Mouse (Mus musculus): ENCODE results near the gene Gm42957. TPM values are rescaled to one million over a fixed set of nuclear protein-coding genes. Genes with fewer than 3 reads are reported as not detected.

Gene Gm42957
- polyA plus RNA-seq, 1 experiment, result 0.06 TPM

GRCm38 (mm10) chr3:96623201-96623600 is 12.1 kb upstream of the Gm42957 start:
- Histone ChIP-seq H3K27ac (ENCODE audit: control insufficient read depth, insufficient read depth, low read depth, low read length) (no peak overlapping the region), H3K4me3 (ENCODE audit: control insufficient read depth, low read depth, low read length) (no peak overlapping the region), H3K36me3 (ENCODE audit: control insufficient read depth, insufficient read depth, low read length) (no peaks in the 10 kb centered on the region; the same call in 1 of the 2 replicates), H3K27me3 (ENCODE audit: control insufficient read depth, insufficient read depth, low read length) (no peaks in the 10 kb centered on the region), H3K4me1 (ENCODE audit: control insufficient read depth, insufficient read depth, low read length) (no peaks in the 10 kb centered on the region)
- no peak for TF ChIP-seq CTCF (IDR thresholded peaks at IDR 0.05; ENCODE audit: control insufficient read depth, insufficient read depth, insufficient replicate concordance, low read depth, low read length)
- TF ChIP-seq POLR2A (IDR thresholded peaks at IDR 0.05; ENCODE audit: control insufficient read depth, low read depth, low read length), result no peak

DNA sequence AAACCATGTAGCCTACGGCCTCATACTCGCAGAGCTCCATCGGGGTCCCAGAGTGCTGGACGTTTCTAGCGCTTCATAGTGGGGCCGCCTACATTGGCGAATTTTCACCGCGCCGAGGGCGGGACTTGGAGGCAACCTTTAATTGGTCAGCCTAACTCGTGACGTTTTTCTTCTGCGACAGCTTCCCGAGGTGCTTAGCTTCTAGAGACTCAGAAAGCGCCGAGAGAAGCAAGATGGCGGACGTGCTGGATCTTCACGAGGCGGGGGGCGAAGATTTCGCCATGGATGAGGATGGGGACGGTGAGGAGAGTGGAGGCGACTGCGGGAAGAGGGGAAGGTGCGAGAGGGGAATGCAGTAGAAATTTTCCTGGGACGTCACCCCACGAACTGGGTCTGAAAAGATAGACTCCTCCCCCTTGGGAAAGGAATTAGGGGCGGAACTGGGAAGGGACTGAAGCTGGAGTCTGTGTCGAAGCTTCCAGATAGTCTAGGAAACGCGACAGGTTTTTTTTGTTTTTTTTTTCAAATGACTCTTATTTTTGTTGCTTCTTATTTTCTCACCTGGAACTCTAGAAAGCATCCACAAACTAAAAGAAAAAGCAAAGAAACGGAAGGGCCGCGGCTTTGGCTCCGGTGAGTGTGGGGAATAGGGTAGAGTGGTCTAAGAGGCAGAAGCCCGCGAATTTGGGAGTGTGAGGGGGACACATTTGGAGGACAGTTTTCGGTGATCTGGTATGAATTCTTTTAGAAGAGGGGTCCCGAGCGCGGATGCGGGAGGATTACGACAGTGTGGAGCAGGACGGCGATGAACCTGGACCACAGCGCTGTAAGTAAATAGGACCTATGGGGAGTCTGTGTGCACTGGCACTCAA is 5.3 kb upstream of the Gm42957 start, which contains the start of gene Rbm8a:
Gene Rbm8a, plus strand, starts transcription at position 205 of the 872 bp plus-strand sequence.
- no peaks in the 10 kb centered on the region; the same call in 1 of the 2 replicates for H3K36me3 ChIP-seq (ENCODE audit: control insufficient read depth, insufficient read depth, low read length)
- TF ChIP-seq CTCF (IDR thresholded peaks at IDR 0.05; ENCODE audit: control insufficient read depth, insufficient read depth, insufficient replicate concordance, low read depth, low read length) (no peak), POLR2A (IDR thresholded peaks at IDR 0.05; ENCODE audit: control insufficient read depth, low read depth, low read length) (peak; percentile 86)
- peak within 1 kb of the TSS; percentile 99 for H3K4me3 ChIP-seq (ENCODE audit: control insufficient read depth, low read depth, low read length)
- H3K27ac ChIP-seq (ENCODE audit: control insufficient read depth, insufficient read depth, low read depth, low read length), result peak within 1 kb of the TSS; percentile 95
- peaks cover 5% of the 10 kb centered on the region; the same call in 1 of the 2 replicates for H3K4me1 ChIP-seq (ENCODE audit: control insufficient read depth, insufficient read depth, low read length)
- no peaks in the 10 kb centered on the region for H3K27me3 ChIP-seq (ENCODE audit: control insufficient read depth, insufficient read depth, low read length)

- H3K36me3 ChIP-seq (ENCODE audit: control insufficient read depth, insufficient read depth, low read length), result no peaks in the 10 kb centered on the region; the same call in 1 of the 2 replicates
Measured at GRCm38 (mm10) chr3:96632058-96632457, 3.2 kb upstream of the Gm42957 start.

GRCm38 (mm10) chr3:96634015-96634414 is 1.3 kb upstream of the Gm42957 start:
- Histone ChIP-seq H3K4me3 (ENCODE audit: control insufficient read depth, low read depth, low read length) (no peak overlapping the region), H3K4me1 (ENCODE audit: control insufficient read depth, insufficient read depth, low read length) (peaks cover 8% of the 10 kb centered on the region), H3K36me3 (ENCODE audit: control insufficient read depth, insufficient read depth, low read length) (no peaks in the 10 kb centered on the region; the same call in 1 of the 2 replicates), H3K27ac (ENCODE audit: control insufficient read depth, insufficient read depth, low read depth, low read length) (no peak overlapping the region), H3K27me3 (ENCODE audit: control insufficient read depth, insufficient read depth, low read length) (no peaks in the 10 kb centered on the region)
- TF ChIP-seq CTCF (IDR thresholded peaks at IDR 0.05; ENCODE audit: control insufficient read depth, insufficient read depth, insufficient replicate concordance, low read depth, low read length) (no peak), POLR2A (IDR thresholded peaks at IDR 0.05; ENCODE audit: control insufficient read depth, low read depth, low read length) (no peak)

More at GRCm38 (mm10) chr3:96632058-96632457, 3.2 kb upstream of the Gm42957 start:
- Histone ChIP-seq H3K4me1 (ENCODE audit: control insufficient read depth, insufficient read depth, low read length) (peaks cover 10% of the 10 kb centered on the region), H3K27me3 (ENCODE audit: control insufficient read depth, insufficient read depth, low read length) (no peaks in the 10 kb centered on the region), H3K27ac (ENCODE audit: control insufficient read depth, insufficient read depth, low read depth, low read length) (no peak overlapping the region), H3K4me3 (ENCODE audit: control insufficient read depth, low read depth, low read length) (no peak overlapping the region)
- no peak for TF ChIP-seq CTCF (IDR thresholded peaks at IDR 0.05; ENCODE audit: control insufficient read depth, insufficient read depth, insufficient replicate concordance, low read depth, low read length)
- no peak for TF ChIP-seq POLR2A (IDR thresholded peaks at IDR 0.05; ENCODE audit: control insufficient read depth, low read depth, low read length)

GRCm38 (mm10) chr3:96635906-96636305 is 632 bp downstream of the Gm42957 start:
- Histone ChIP-seq H3K36me3 (ENCODE audit: control insufficient read depth, insufficient read depth, low read length) (no peaks in the 10 kb centered on the region; the same call in 1 of the 2 replicates), H3K27ac (ENCODE audit: control insufficient read depth, insufficient read depth, low read depth, low read length) (peak overlapping the region; percentile 73), H3K27me3 (ENCODE audit: control insufficient read depth, insufficient read depth, low read length) (no peaks in the 10 kb centered on the region), H3K4me3 (ENCODE audit: control insufficient read depth, low read depth, low read length) (peak overlapping the region; percentile 93), H3K4me1 (ENCODE audit: control insufficient read depth, insufficient read depth, low read length) (peaks cover 5% of the 10 kb centered on the region)
- no peak for TF ChIP-seq POLR2A (IDR thresholded peaks at IDR 0.05; ENCODE audit: control insufficient read depth, low read depth, low read length)
- no peak for TF ChIP-seq CTCF (IDR thresholded peaks at IDR 0.05; ENCODE audit: control insufficient read depth, insufficient read depth, insufficient replicate concordance, low read depth, low read length)

GRCm38 (mm10) chr3:96636448-96636847 is 1.2 kb downstream of the Gm42957 start:
- Histone ChIP-seq H3K4me3 (ENCODE audit: control insufficient read depth, low read depth, low read length) (peak overlapping the region; percentile 93), H3K4me1 (ENCODE audit: control insufficient read depth, insufficient read depth, low read length) (peaks cover 5% of the 10 kb centered on the region), H3K27me3 (ENCODE audit: control insufficient read depth, insufficient read depth, low read length) (no peaks in the 10 kb centered on the region), H3K36me3 (ENCODE audit: control insufficient read depth, insufficient read depth, low read length) (no peaks in the 10 kb centered on the region; the same call in 1 of the 2 replicates), H3K27ac (ENCODE audit: control insufficient read depth, insufficient read depth, low read depth, low read length) (no peak overlapping the region)
- TF ChIP-seq POLR2A (IDR thresholded peaks at IDR 0.05; ENCODE audit: control insufficient read depth, low read depth, low read length) (no peak), CTCF (IDR thresholded peaks at IDR 0.05; ENCODE audit: control insufficient read depth, insufficient read depth, insufficient replicate concordance, low read depth, low read length) (no peak)

DNA sequence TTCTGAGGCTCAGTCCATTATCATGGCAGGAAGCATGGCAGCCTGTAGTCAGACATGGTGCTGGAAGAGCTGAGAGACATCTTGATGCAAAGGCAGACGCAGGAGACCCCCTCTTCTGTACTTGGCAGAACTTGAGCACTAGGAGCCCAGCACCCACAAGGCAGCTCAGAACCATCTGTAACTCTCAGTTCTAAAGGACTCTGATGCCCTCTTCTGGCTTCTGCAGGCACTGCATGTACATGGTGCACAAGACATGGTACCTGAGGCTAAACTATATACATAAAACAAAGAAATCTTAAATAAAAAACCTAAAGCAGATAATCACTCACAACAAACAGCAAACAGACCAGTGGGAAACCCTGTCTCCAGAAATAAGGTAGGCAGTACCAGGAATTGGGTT is 3.9 kb downstream of the Gm42957 start:
- TF ChIP-seq CTCF (IDR thresholded peaks at IDR 0.05; ENCODE audit: control insufficient read depth, insufficient read depth, insufficient replicate concordance, low read depth, low read length) (peak; percentile 34; the same call in 1 of the 2 replicates), POLR2A (IDR thresholded peaks at IDR 0.05; ENCODE audit: control insufficient read depth, low read depth, low read length) (no peak)
- Histone ChIP-seq H3K27me3 (ENCODE audit: control insufficient read depth, insufficient read depth, low read length) (no peaks in the 10 kb centered on the region), H3K27ac (ENCODE audit: control insufficient read depth, insufficient read depth, low read depth, low read length) (no peak overlapping the region), H3K4me3 (ENCODE audit: control insufficient read depth, low read depth, low read length) (no peak overlapping the region), H3K4me1 (ENCODE audit: control insufficient read depth, insufficient read depth, low read length) (peaks cover 5% of the 10 kb centered on the region), H3K36me3 (ENCODE audit: control insufficient read depth, insufficient read depth, low read length) (no peaks in the 10 kb centered on the region; the same call in 1 of the 2 replicates)

Measured in testis, adult 2 months (tissue).